Mouse (Mus musculus): ENCODE measurements at regions not wholly inside any gene's neighbourhood (a gene's known extent, or its start where the extent isn't known, plus 50 kb on each side); places are given as distances from the start of the nearest gene placed in this dataset.

DNA sequence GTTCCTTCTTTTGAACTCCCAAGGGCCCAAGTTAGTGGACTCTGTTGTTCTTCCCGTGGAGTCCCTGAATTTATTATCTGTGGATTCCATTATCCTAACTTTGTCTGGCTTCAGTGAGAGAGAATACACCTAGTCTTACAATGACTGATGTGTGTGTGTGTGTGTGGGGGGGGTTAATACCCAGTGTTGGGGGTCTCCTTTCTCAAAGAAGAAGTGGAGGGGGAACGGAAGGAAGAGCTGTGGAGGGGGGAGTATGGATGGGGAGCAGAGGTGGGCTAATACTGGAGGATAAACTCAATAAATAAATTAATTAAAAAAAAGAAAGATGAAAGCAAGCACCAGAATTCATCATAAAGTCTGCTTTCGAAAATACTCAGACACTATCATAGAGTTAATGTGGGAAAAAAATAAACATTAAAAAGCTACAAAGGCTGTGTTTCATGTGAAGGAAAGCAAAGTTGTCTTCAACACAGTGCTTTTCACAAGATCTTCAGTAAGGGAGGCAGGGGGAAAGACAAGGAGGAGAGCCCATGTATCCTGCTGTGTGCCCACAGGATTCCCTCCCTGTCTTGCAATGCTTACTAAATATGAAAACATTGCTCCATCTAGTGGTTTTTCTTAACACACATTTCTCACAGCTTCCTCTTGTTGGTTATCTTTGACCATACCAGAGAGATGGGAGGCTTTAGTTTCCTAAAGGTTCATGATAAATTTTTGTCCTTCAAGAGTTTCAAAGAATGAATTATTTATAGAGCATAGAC is 173.4 kb upstream of the A1bg start:
- intact Hi-C loops (cut with DNase I): loop anchor here (2.0 to 10.0 kb wide), 6 partner anchors 184 to 1219 kb away; no protein-coding TSS in a partner anchor

DNA sequence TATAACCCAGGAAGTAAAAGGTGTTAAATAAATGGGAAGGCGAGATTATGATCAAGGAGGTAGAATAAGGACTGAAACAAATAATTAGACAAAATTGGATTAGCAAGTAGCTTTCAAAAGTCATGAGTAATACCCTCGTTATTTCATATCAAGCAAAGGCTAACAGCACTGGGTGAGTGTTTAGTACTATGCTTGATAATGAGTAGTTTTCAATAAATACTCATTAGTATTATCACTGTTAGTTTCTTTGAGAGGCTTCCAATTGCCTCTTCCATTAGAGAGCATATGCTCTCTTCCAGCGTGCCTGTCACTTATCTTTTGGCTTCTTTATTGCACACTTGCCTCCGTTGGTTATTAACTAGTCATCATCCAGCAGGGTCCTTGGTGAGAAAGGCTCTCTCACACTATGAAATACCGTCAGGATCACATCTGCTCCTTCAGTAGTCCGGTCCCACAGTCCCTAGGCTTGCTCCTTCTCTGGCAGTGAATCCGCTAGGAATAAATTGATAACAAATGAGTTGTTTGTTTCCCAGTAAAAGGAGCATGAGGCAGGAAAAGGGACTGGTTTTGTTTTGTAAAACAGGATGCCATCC is 132.3 kb upstream of the A1bg start:
- intact Hi-C loops (cut with DNase I): no loop called here

DNA sequence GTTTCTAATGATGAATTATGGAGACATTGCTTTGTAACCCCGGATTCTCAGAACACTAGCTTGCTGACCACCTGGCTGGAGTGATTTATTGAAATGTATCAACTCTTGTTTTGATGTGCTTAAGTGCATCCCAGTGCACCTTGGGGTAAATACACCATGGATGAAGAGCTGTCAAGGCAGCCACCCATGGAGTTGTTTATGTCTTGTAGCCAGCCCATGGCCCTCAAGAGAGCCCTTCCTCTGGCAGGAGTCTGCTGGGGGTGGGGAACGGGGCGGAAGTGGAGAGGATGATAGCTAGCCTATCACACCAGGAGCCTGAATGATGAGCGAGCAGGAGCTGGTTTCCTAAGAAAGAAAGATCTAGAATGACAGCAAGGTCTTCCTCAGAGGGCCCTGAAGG is 128.6 kb upstream of the A1bg start:
- intact Hi-C loops (cut with DNase I): no loop called here

DNA sequence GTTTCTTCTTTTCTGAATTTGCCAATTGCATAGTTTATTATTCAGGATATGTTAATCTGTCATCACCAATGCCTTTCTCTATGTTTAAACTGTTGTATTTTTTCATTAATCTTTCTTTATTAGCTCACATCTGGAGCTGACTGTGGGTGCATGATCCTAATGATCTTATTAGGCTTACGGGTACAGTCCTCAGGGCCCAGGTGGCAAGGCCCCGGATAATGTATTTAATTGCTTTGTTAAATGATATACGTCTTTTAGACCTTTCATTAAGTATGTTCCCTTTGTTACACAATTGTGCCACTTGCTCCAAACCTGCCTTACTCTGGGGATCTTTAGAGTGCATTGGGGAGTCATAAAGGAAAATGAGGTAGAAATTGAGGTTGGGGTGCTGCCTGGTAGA is 86.7 kb upstream of the A1bg start:
- intact Hi-C loops (cut with DNase I): no loop called here

DNA sequence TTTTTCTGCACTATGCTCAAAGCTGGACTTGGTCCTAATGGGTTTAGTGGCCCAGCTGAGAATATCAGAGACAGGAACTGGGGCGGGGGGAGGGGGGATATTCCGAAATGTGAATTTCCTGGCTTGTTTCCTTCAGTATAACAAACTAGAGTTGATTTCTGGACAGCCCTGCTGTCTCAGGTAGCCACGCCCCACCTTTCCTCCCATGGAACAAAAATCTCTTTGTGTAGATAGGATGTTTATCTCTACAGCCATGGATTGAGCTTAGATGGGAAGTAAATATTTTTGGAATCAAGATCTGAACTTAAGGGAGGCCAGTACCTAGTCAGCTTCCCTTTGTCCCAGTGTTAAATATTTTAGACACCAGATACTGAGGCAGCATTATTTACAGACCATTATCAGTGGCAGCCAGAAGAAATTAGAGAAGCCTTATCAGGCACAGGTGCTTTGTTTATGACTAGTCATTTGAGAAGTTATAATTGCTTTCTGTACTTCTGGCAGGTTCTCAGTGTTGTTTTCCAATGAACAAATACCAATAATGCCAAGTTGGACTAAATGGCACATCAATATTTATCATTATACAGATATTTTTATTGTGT is 84.7 kb upstream of the A1bg start:
- intact Hi-C loops (cut with DNase I): no loop called here

DNA sequence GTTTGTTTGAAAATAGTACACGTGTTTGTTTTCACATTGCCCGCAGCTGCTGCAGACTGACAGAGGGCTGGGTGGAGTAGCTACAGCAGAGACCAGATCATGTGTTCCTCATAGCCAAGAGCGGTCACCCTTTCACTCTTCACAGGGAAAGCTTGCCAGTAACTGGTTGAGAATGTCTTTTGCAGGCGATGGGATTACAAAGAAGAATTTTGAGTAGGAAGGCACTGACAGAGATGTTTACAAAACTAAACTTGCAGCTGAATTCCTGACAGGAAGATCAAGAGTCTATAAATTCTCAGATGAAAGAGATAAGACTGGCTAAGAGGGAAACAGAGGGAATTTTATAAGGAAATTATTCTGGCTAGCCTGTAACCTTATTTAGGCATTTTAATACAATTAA is 83.8 kb upstream of the A1bg start:
- intact Hi-C loops (cut with DNase I): no loop called here

DNA sequence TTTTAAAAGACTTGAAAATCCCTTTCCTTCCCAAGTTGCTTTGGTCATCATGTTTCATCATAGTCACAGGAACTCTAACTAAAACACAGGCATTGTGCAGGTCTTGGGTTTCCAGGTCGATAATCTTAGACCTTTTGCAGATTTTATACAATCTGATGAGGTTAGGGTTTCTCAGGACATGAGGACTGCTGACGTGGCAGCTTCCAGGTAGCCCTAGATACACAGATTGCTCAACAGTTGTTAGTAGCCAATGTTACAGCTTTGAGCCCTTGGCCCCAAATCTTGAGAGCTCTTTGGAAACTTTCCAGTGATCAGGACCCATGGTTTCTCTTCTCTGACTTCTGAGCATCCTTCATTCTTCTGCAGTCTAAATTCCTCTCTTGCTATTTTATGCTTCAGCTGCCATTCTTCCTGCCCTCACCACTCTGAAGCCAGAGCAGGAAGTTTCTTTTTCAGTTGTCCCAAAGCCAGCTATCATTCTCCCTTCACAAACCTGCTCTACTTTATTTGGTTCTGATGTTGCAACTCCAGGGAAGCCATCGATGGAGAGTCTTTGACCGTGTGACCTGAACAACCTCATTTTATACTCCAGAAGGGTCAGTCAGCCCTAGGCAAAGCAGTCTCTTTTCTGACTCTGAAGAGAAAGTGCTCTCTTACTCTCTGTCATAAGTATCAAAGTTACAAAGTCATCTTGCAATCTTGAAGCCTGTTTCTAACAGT is 71.3 kb upstream of the A1bg start:
- intact Hi-C loops (cut with DNase I): no loop called here

DNA sequence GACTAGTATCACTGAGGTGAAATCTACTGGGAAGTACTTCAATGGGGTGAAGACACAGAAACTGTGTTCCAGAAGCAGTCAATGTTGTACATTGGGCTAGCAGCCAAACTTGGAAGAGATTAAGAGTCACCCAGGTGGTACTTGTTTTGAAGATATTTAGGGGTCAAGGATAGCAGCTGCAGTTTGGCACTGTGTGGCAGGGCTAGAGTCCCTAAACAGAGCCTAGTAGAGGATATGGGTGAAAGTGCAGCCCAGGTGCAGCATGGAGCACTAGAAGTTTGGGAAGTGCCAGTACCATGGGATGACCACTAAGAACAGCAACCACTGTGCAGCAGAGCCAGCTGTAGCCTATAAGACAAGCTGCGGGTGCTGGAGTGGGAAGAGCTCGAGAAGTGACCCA is 70.6 kb upstream of the A1bg start:
- intact Hi-C loops (cut with DNase I): no loop called here

DNA sequence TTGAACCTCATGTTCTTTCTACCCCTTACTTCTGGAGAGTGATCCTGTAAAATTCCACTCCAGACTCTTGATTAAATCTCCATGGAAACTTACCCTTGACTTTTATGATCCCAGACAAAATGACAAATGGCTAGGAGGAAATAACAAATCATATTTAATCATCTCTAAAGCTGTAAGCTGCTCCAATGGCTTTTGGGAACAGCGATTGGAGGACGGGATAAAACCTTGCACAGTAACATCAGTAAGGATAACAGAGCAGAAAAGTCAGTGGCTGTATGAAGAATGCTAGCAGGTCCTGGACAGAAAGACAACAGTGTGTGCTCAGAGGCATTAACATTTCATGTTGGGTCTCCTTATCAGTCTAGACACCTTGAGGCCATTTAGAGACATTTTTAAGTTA is 59.8 kb upstream of the A1bg start:
- intact Hi-C loops (cut with DNase I): no loop called here
